Mouse (Mus musculus): ENCODE measurements around the gene Arhgap9.

Gene Arhgap9

GRCm38 (mm10) chr10:127324495-127324894 is 2.7 kb downstream of the Arhgap9 start:
- peak; percentile 61 for DNase-seq

- DNase-seq = no peak
Measured at GRCm38 (mm10) chr10:127325454-127326016, 3.8 kb downstream of the Arhgap9 start.

GRCm38 (mm10) chr10:127326017-127326801 is 4.4 kb downstream of the Arhgap9 start:
- DNase-seq = peak; percentile 45

GRCm38 (mm10) chr10:127326828-127327227 is 5.1 kb downstream of the Arhgap9 start:
- DNase-seq = peak; percentile 36

- no peak for DNase-seq
Measured at GRCm38 (mm10) chr10:127327461-127328145, 5.8 kb downstream of the Arhgap9 start.

- no peak for DNase-seq
Measured at GRCm38 (mm10) chr10:127330212-127330611, 8.4 kb downstream of the Arhgap9 start.

GRCm38 (mm10) chr10:127332211-127332874 is 10.6 kb downstream of the Arhgap9 start:
- no peak for DNase-seq

- DNase-seq = no peak
Measured at GRCm38 (mm10) chr10:127333152-127333551, 11.4 kb downstream of the Arhgap9 start.

- DNase-seq = no peak
Measured at GRCm38 (mm10) chr10:127335271-127335670, 13.5 kb downstream of the Arhgap9 start.

- DNase-seq = no peak
Measured at GRCm38 (mm10) chr10:127336952-127337351, 15.2 kb downstream of the Arhgap9 start.

- no peak for DNase-seq
Measured at GRCm38 (mm10) chr10:127337536-127338099, 15.9 kb downstream of the Arhgap9 start.

GRCm38 (mm10) chr10:127338930-127339682 is 17.3 kb downstream of the Arhgap9 start:
- DNase-seq = peak; percentile 89

GRCm38 (mm10) chr10:127339683-127340576 is 18.2 kb downstream of the Arhgap9 start:
- DNase-seq = peak; percentile 32

- no peak for DNase-seq
Measured at GRCm38 (mm10) chr10:127340577-127341359, 19.0 kb downstream of the Arhgap9 start.

GRCm38 (mm10) chr10:127341360-127341690 is 19.6 kb downstream of the Arhgap9 start:
- DNase-seq = no peak

- DNase-seq = peak; percentile 85
Measured at GRCm38 (mm10) chr10:127341891-127342639, 20.3 kb downstream of the Arhgap9 start, which contains the start of gene Gli1. TSS of gene Gli1 (minus strand) at chr10:127341974.

GRCm38 (mm10) chr10:127343029-127343428 is 21.3 kb downstream of the Arhgap9 start:
- DNase-seq = no peak

GRCm38 (mm10) chr10:127346173-127346572 is 24.4 kb downstream of the Arhgap9 start:
- no peak for DNase-seq

GRCm38 (mm10) chr10:127348957-127349356 is 27.2 kb downstream of the Arhgap9 start:
- DNase-seq = no peak

GRCm38 (mm10) chr10:127349810-127350209 is 28.0 kb downstream of the Arhgap9 start:
- no peak for DNase-seq
